Mouse (Mus musculus) C2C12 (cell line): ENCODE results near the gene Art4.

Experiments used
- CTCF ChIP-seq: IDR thresholded peaks from one replicate; pipeline ENCODE4 v1.5.1; 2011; ENCODE audit not compliant: control insufficient read depth, insufficient read depth, insufficient read length
- MAX ChIP-seq: IDR thresholded peaks from one replicate; pipeline ENCODE4 v1.6.1; 2011; ENCODE audit warnings: mild to moderate bottlenecking, control low read depth
- MYOD1 ChIP-seq: IDR thresholded peaks from one replicate; pipeline ENCODE4 v1.6.1; 2011; ENCODE audit warnings: low read depth; ENCODE audit not compliant: control insufficient read depth, insufficient read length
- MYOG ChIP-seq: IDR thresholded peaks from one replicate; pipeline ENCODE4 v1.6.1; 2011; ENCODE audit not compliant: control insufficient read depth, insufficient read length; ENCODE audit errors: extremely low read depth

- TF ChIP-seq CTCF (no peak), MAX (no peak), MYOG (no peak), MYOD1 (no peak)
Observed at GRCm38 (mm10) chr6:136874599-136874998, 17.1 kb upstream of the Art4 start.
